In the genomic region with DNA sequence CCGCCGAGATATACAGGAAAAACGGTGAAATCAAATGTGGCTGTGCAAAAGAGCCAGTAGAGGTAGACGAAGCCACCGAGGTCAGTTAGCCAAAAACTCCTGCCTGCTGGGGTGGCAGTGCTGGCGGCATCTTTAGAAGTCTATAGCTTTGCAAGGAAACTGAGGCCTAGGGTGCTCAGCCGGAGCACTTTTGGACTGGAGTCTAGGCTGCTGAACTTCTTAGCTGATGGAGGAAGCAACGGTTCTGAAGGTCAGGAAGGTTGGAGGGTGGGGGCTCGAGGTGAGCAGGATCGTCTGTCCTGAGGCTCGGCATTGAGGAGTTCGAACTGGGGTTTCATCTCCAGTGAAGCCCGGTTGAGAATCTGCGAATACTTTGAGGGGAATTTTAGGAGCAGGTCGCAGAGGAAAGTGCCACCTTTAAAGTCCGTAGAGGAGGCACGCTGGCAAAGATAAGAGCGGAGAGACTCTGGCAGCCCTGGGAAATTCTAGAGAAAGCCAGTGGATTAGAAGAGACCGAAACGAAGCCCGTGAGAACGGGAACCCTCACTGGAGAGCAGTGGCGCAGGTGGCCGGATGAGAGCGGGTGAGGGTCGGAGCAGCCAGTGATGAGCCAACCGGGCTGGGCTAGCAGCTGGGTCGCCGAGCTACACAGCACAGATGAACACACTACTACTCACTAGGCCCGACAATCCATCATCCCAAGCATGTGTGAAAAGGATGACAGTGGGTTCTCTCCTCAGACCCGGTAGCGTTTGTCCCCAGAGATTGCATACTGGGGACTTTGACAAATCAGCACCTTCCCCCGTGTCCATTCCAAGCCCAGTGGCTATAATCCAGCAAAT, we compare ENCODE assay signal across 9 mouse cellular contexts.
A peak's percentile ranks its signal among the peaks of the same experiment; 100 is the strongest.
DNase-seq lines count a peak whose midpoint lies in the region; ATAC-seq and TF ChIP-seq lines count a peak whose summit lies in the region.
"Had no signal": no experiment of that assay in that cellular context is flagged by ENCODE, and none has a peak within 500 bp of the region (broad histone marks: within the 10 kb centered on the region; RNA-seq: fewer than 3 reads in every experiment).

No protein-coding gene starts in this region.

- DNase-seq in embryo, embryonic 10 days (ENCODE audit: low spot score), result peak; percentile 63
- no peak for DNase-seq in embryo, embryonic 9.5 days (ENCODE audit: extremely low spot score)

- H3K4me2 ChIP-seq in forebrain, embryonic 12.5 days, result peak overlapping the region; percentile 75
- H3K4me2 ChIP-seq in intestine, embryonic 15.5 days (replicated peaks), result peak overlapping the region; percentile 85
- H3K4me2 ChIP-seq in stomach, embryonic 16.5 days (ENCODE audit: low read depth, low read length), result peak overlapping the region; percentile 58

- TF ChIP-seq CTCF in E14TG2a.4 (conservative IDR thresholded peaks at IDR 0.05; ENCODE audit: low read length), result no peak

- H3K27ac ChIP-seq in forebrain, embryonic 12.5 days, result no peak overlapping the region
- H3K27ac ChIP-seq in intestine, embryonic 15.5 days, result no peak overlapping the region
- no peak overlapping the region for H3K27ac ChIP-seq in stomach, embryonic 16.5 days (ENCODE audit: low read length)

- ATAC-seq in forebrain, embryonic 12.5 days (ENCODE audit: low FRiP score), result peak; percentile 59; the same call in 1 of the 2 replicates
- no peak for ATAC-seq in intestine, embryonic 15.5 days
- ATAC-seq in megakaryocyte progenitor cell, adult 5-6 weeks (replicated peaks; ENCODE audit: poor library complexity), result peak; percentile 38; the same call in 1 of the 2 replicates
- no peak for ATAC-seq in stomach, embryonic 16.5 days (ENCODE audit: insufficient read depth, low FRiP score)
- no peak for ATAC-seq in cerebellum, adult (ENCODE audit: insufficient number of reproducible peaks, low FRiP score, low TSS enrichment)

- H3K4me1 ChIP-seq in E14TG2a.4 (replicated peaks; ENCODE audit: low read depth, low read length), result peaks cover 67% of the 10 kb centered on the region
- peaks cover 28% of the 10 kb centered on the region for H3K4me1 ChIP-seq in forebrain, embryonic 12.5 days
- H3K4me1 ChIP-seq in intestine, embryonic 15.5 days (replicated peaks), result peaks cover 17% of the 10 kb centered on the region
- peaks cover 16% of the 10 kb centered on the region for H3K4me1 ChIP-seq in stomach, embryonic 16.5 days (ENCODE audit: control insufficient read depth, insufficient read depth, low read length)

- no peaks in the 10 kb centered on the region; the same call in 1 of the 2 replicates for H3K36me3 ChIP-seq in E14TG2a.4 (ENCODE audit: insufficient read depth, low read length)
- H3K36me3 ChIP-seq in forebrain, embryonic 12.5 days (replicated peaks), result no peaks in the 10 kb centered on the region
- no peaks in the 10 kb centered on the region for H3K36me3 ChIP-seq in intestine, embryonic 15.5 days
- H3K36me3 ChIP-seq in stomach, embryonic 16.5 days (ENCODE audit: control insufficient read depth, insufficient read depth, low read length), result no peaks in the 10 kb centered on the region

- H3K27me3 ChIP-seq in E14TG2a.4 (ENCODE audit: insufficient read depth, low read length), result peaks cover 46% of the 10 kb centered on the region
- peaks cover 39% of the 10 kb centered on the region for H3K27me3 ChIP-seq in forebrain, embryonic 12.5 days
- peaks cover 11% of the 10 kb centered on the region; the same call in 1 of the 2 replicates for H3K27me3 ChIP-seq in intestine, embryonic 15.5 days (replicated peaks)
- no peaks in the 10 kb centered on the region for H3K27me3 ChIP-seq in stomach, embryonic 16.5 days (ENCODE audit: control insufficient read depth, insufficient read depth, low read length)
- H3K27me3 ChIP-seq: Patski had no signal

- no peaks in the 10 kb centered on the region for H3K9me3 ChIP-seq in E14TG2a.4 (ENCODE audit: low read length)
- no peaks in the 10 kb centered on the region for H3K9me3 ChIP-seq in forebrain, embryonic 12.5 days
- H3K9me3 ChIP-seq in intestine, embryonic 15.5 days, result no peaks in the 10 kb centered on the region
- H3K9me3 ChIP-seq in stomach, embryonic 16.5 days (replicated peaks; ENCODE audit: control insufficient read depth, low read length), result no peaks in the 10 kb centered on the region

- H3K4me3 ChIP-seq in E14TG2a.4 (replicated peaks; ENCODE audit: low read length), result peak overlapping the region; percentile 83
- peak overlapping the region; percentile 43 for H3K4me3 ChIP-seq in forebrain, embryonic 12.5 days (replicated peaks)
- H3K4me3 ChIP-seq in intestine, embryonic 15.5 days (replicated peaks), result peak overlapping the region; percentile 42
- peak overlapping the region; percentile 42 for H3K4me3 ChIP-seq in stomach, embryonic 16.5 days (replicated peaks; ENCODE audit: low read length)

- peak overlapping the region; percentile 53; the same call in 1 of the 2 replicates for H3K9ac ChIP-seq in forebrain, embryonic 12.5 days
- no peak overlapping the region for H3K9ac ChIP-seq in intestine, embryonic 15.5 days
- peak overlapping the region; percentile 49 for H3K9ac ChIP-seq in stomach, embryonic 16.5 days (ENCODE audit: low read length)

- WGBS in forebrain, embryonic 12.5 days, result 3% methylated on average over 33 of the region's 33 CpGs
- WGBS in intestine, embryonic 15.5 days, result 13% methylated on average over 33 of the region's 33 CpGs
- 13% methylated on average over 33 of the region's 33 CpGs for WGBS in stomach, embryonic 16.5 days

Comparison
In these comparisons a context has a peak if more than half of its experiments do, and no peak if none do; other contexts are left out.
1. ATAC-seq: peak in forebrain, embryonic 12.5 days (single experiment) and megakaryocyte progenitor cell, adult 5-6 weeks (single experiment); none in intestine, embryonic 15.5 days (single experiment), stomach, embryonic 16.5 days (single experiment) and cerebellum, adult (single experiment).
2. Peak in every context shown above with its lines, with median percentiles within 50 percentile points of each other: H3K4me3 ChIP-seq and H3K4me2 ChIP-seq.